Mouse (Mus musculus): ENCODE results near the gene Aff1.

The Aff1 gene

GRCm38 (mm10) chr5:103746561-103747085 lies 54.4 kb downstream of the Aff1 start:
- in situ Hi-C loops (cut with MboI; ENCODE audit: low sequenced_read_pairs), result no loop called here

DNA sequence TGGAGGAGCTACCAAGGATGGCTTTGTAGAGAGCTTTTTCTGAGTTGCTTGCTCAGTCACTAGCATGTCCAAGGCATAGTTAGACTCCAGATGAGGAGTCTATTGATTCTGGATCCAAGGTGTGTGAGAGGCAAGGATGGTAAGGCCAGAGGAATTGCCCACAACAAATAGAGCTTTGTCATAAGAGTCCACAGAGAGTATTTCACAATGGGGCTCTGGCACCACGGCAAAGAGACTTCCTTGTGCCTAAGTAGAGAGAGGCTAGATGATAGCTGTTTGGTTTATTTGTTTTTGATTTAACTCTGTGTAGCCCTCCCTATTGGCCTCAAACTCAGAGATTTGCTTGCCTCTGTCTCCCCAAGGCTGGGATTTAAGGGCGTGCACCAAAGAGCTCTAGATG lies 54.9 kb downstream of the Aff1 start:
- in situ Hi-C loops (cut with MboI; ENCODE audit: low sequenced_read_pairs), result no loop called here

DNA sequence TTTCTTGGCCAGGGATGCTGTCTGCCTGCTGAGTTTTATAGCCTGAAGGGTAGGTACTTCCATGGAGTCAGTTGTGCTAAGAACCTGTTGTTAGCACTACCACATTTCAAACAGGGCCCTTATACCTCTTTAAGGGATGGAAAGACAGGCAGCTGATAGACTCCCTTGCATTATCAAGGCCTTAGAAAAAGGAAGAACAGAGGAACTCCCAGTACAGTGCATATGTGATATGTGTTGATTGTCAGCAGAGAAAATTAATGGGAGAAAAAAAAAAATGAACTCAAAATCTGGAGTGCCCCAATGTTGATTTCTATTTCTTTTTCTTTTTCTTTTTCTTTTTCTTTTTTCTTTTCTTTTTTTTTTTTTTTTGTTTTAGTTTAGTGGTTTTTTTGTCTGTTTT lies 56.2 kb downstream of the Aff1 start:
- in situ Hi-C loops (cut with MboI; ENCODE audit: low sequenced_read_pairs), result no loop called here

DNA sequence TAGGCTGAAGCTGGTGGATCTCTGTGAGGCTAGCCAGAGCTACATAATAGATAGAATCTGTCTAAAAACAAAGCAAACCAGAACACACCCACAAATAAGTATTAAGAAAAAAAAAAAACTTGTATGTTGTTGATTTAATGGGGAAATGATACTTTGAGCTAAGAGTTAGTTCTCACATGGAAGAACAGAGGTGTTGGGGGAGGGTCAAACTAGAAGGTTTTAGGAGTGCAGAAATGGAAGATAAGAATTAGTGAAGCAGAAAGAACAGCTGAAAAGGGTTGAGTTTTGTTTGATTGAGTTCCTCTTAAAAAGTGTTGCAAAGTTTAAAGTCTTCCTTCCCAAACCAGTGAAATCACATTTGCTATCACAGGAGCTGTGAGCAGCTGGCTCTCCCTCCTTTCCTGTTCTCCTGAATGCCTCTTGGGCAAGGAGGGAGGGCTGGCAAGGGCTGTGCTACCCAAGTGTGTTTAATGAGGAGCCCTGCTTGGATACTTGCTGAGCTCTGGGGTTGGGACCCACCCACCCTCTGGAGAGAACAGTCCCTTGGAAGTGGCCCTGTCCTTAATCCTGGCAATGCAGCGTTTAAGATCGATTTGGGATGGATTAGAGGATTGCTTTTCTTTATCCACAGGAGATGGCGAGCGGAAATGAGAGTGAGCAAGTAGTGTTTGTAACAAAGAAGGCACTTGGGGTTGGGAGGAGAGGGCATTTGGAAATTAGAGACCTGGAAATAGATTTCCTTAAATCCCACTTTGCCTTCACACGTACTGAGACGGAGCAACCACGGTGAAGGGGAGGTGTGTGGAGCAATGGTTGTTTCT lies 57.5 kb downstream of the Aff1 start:
- in situ Hi-C loops (cut with MboI; ENCODE audit: low sequenced_read_pairs), result no loop called here

DNA sequence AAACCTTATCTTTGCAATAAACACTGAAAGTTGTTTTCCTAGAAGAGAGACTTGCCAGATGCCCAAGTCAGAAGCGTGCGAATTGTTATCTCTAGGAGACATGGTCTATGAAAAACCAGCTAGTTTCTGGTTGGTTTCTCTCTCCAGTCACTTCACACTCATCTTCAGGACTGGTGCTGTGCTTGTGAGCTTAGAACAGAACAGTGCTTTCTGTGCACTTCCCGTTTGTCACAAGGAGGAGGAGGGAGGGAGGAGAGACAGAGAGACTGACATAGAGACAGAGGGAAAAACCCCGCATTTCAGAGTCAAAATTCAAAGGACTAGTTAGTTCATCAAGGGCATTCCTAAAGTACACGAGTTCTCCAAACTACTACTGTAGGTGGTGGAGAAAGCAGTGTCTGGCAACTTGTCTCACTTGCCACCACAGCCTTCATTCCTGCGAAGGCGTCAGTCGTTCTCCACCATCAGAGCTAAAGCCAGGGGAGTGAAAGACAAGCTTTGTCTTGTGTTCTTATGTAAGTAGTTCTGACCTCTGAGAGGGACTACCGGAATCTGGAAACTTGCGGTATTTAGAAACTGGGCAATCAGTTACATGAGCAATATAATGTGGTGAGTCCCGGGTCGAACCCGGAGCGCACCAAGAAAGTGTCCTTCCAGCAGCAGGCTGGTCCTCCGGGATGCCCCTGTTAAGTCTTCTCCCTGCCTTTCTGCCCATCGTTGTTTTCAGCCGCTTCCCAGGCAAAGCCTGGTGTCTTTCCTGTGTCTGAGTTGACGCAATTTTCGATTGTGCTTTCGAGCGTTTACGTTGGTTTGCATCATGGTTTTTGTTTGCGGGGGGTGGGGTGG lies 60.7 kb downstream of the Aff1 start:
- in situ Hi-C loops (cut with MboI; ENCODE audit: low sequenced_read_pairs), result no loop called here

- in situ Hi-C loops (cut with MboI; ENCODE audit: low sequenced_read_pairs), result no loop called here
These were observed 61.5 kb downstream of the Aff1 start for GRCm38 (mm10) chr5:103753511-103754329.

- in situ Hi-C loops (cut with MboI; ENCODE audit: low sequenced_read_pairs), result no loop called here
These were observed 62.4 kb downstream of the Aff1 start for GRCm38 (mm10) chr5:103754330-103755134.

- in situ Hi-C loops (cut with MboI; ENCODE audit: low sequenced_read_pairs), result no loop called here
These were observed 62.9 kb downstream of the Aff1 start for GRCm38 (mm10) chr5:103755135-103755487.

- in situ Hi-C loops (cut with MboI; ENCODE audit: low sequenced_read_pairs), result no loop called here
These were observed 64.1 kb downstream of the Aff1 start for GRCm38 (mm10) chr5:103756231-103756714.

DNA sequence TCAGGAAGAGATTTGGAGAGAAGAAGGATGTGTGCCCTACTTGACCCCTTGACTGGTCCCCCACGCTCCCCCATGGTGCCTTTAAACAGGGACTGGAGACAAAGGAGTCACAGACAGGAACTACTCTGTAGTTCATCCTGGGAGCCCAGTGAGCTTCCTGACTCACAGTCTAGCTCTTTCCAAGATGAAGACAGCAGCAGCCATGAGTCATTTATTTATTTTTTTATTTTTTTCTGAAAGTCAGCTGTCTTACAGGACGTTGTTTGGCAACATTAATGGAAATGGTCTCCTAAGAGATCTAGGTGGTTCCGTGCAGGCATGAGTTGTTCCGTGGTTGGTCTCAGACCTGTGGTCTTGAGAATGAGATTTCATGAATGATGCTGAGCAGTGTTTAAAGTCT lies 66.3 kb downstream of the Aff1 start:
- in situ Hi-C loops (cut with MboI; ENCODE audit: low sequenced_read_pairs), result no loop called here

- in situ Hi-C loops (cut with MboI; ENCODE audit: low sequenced_read_pairs), result no loop called here
These were observed 67.6 kb downstream of the Aff1 start for GRCm38 (mm10) chr5:103759489-103760424.

DNA sequence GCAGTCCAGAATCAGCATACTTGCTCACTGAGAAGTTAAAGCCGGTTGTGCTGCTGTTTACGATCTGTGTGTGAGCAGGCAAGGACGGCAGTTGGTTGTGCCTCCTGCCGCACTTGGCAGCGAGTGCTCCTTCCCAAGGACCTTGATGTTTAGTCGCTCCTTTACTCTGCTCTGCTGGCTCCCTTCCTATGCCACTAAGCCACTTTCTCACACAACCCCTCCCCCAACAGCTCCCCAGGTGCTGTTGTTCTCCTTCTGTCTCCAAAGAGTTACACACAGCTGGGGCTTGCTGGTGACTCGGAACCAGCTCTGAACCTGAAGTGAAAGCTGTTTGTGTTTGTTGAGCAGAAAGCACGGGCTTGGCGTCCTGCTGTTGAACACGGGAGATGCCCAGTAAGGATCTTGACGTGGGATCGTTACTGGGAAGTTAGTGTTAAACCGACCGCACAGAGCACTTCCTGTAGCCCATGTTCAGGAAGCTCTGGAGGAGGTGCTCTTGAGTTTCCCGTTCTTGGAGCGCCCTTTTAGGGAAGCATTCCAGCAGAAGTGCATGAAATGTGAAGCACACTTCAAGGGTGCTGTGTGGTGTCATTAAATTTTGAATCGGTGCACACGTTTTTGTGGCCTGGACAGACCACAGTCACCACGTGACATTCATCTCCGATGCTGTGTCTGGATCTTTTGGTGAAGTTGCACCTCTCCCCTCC lies 68.4 kb downstream of the Aff1 start:
- in situ Hi-C loops (cut with MboI; ENCODE audit: low sequenced_read_pairs), result no loop called here

- in situ Hi-C loops (cut with MboI; ENCODE audit: low sequenced_read_pairs), result no loop called here
These were observed 69.6 kb downstream of the Aff1 start for GRCm38 (mm10) chr5:103761754-103762153.

DNA sequence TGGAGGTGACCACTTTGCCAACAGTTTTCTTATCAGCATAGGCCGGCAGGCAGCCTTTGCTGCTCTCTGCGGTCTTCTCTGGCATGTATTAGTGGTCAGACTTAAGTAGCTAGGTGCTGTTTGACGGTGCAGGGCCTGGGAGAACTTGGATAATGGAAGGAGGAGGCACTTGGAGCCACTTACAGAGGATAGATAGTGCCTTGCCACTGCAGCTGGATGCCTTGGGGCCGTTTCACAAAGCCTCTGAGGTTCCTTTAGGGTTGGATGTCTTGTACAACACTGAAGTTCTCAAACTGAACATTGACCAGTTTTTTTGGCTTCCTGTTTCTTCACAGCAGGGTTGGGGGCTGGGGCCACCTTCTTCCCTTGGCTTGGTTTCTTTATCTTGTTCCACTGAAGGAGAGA lies 70.7 kb downstream of the Aff1 start:
- in situ Hi-C loops (cut with MboI; ENCODE audit: low sequenced_read_pairs), result no loop called here

- in situ Hi-C loops (cut with MboI; ENCODE audit: low sequenced_read_pairs), result no loop called here
These were observed 73.2 kb downstream of the Aff1 start for GRCm38 (mm10) chr5:103765356-103765755.

DNA sequence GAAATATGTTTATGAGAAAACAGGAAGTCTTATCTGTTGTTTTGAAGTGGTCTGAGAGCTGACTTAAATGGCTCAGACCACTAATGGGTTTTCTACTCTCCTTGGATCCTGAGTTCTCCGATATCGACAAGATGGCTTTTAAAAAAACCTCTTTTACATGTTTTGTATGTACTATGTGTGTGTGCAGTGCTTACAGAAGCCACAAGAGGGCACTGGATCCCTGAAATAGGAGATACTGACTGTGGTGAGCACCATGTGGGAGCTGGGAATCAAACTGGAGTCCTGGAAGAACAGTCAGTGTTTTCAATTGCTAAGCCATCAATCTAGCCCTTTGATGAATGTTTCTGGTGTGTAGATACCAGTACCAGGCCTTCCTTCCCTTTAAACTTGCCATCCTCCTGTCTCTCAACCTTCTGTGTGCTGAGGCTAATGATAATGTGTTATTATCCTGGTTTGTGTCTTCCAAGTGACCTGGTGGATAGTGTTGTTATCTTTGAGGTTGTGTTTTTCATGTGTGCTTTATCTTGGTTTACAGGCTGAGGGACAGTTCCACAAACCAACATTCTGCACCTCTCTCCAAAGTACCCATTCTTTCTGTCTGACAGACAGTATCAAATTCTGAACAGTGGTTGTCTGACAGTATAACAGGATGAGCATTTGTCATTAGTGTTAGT lies 73.7 kb downstream of the Aff1 start:
- in situ Hi-C loops (cut with MboI; ENCODE audit: low sequenced_read_pairs), result no loop called here

- in situ Hi-C loops (cut with MboI; ENCODE audit: low sequenced_read_pairs), result no loop called here
These were observed 74.2 kb downstream of the Aff1 start for GRCm38 (mm10) chr5:103766432-103766815.

- in situ Hi-C loops (cut with MboI; ENCODE audit: low sequenced_read_pairs), result no loop called here
These were observed 76.8 kb downstream of the Aff1 start for GRCm38 (mm10) chr5:103768961-103769360.

Data from CH12F3 (cell line).